Mouse (Mus musculus): ENCODE data around the gene Gars. TPM values are rescaled to one million over a fixed set of nuclear protein-coding genes. Genes with fewer than 3 reads are reported as not detected.

Gene Gars
- polyA plus RNA-seq, 1 experiment from 2014 or later, result 103 TPM

DNA sequence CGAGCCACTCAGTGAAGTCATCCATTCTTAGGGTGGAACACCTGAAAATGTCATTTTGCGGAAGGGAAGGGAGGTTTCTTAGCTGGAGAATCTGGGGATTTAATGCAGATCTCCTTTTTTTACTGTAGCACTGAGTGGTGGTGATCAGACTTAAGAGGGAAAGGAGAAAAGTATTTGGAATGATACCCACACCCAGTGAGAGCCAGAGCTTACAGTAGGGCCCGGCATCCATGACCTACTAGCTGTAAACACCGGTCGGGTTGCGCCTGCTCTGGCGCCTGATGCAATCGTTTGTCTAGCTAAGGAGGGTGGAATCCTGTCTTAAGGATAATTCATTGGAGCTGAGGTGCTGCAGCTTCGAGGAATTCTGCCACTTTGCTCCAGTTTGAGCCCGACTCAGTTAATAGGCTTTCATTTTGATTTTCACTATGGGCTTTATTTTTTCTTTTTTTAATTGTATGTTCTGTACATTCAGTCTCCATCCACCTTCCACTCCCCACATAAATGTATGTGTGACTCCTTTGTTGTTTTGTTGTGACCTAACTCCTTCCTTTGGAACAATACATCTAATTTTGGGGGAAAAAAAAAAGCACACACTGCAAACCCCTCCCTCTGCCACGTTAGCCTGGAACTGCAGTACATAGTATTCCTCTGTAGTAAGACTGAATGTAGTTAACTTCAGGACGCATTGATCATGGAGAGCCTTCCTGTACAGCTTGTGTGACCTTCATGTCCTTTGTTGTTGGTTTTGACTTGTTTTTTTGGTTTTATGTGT lies 1.1 kb downstream of the Gars start:
- H3K27ac ChIP-seq (replicated peaks), result peak overlapping the region; percentile 97
- peak overlapping the region; percentile 91 for H3K4me3 ChIP-seq (ENCODE audit: low read depth, low read length)
- ATAC-seq (ENCODE audit: low FRiP score, low TSS enrichment), result no peak
- DNase-seq (ENCODE audit: low spot score), result peak; percentile 45
- TF ChIP-seq EP300 (optimal IDR thresholded peaks at IDR 0.05) (no peak), CTCF (IDR thresholded peaks at IDR 0.05; ENCODE audit: low read depth) (no peak)
- H3K4me1 ChIP-seq (replicated peaks; ENCODE audit: control insufficient read depth, insufficient read depth), result no peaks in the 10 kb centered on the region; the same call in 1 of the 2 replicates
- H3K36me3 ChIP-seq (ENCODE audit: control insufficient read depth, insufficient read depth, low read length), result no peaks in the 10 kb centered on the region
- 2% methylated on average over 12 of the region's 12 CpGs for WGBS
- H3K4me2 ChIP-seq (replicated peaks; ENCODE audit: low read depth), result peak overlapping the region; percentile 72
- peak overlapping the region; percentile 89 for H3K9ac ChIP-seq (ENCODE audit: low read length)
- H3K27me3 ChIP-seq (ENCODE audit: control insufficient read depth, insufficient read depth, low read length), result no peaks in the 10 kb centered on the region
- no peaks in the 10 kb centered on the region for H3K9me3 ChIP-seq (ENCODE audit: control insufficient read depth, low read length)

DNA sequence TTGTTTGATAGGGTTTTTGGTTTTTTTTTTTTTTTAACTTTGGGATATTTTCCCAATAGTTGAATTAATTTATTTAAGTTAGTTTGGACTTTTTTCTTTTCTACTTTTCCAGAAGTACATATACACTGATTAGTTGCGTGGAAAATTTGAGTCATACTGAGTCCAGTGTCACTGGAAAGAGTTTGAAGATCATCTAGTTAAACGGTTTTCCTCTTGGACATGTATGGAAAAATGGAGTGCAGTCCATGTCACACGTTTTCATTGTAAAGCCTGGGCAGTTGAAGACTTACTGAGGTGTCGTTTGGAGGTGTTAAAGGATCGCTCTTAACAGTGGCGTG lies 1.6 kb downstream of the Gars start:
- WGBS, result 71% methylated on average over 6 of the region's 6 CpGs
- TF ChIP-seq CTCF (IDR thresholded peaks at IDR 0.05; ENCODE audit: low read depth), result no peak
- no peak for TF ChIP-seq EP300 (optimal IDR thresholded peaks at IDR 0.05)
- Histone ChIP-seq H3K27me3 (ENCODE audit: control insufficient read depth, insufficient read depth, low read length) (no peaks in the 10 kb centered on the region), H3K4me3 (ENCODE audit: low read depth, low read length) (no peak overlapping the region), H3K9me3 (ENCODE audit: control insufficient read depth, low read length) (no peaks in the 10 kb centered on the region), H3K4me2 (replicated peaks; ENCODE audit: low read depth) (peak overlapping the region; percentile 72), H3K4me1 (replicated peaks; ENCODE audit: control insufficient read depth, insufficient read depth) (no peaks in the 10 kb centered on the region; the same call in 1 of the 2 replicates), H3K36me3 (ENCODE audit: control insufficient read depth, insufficient read depth, low read length) (no peaks in the 10 kb centered on the region), H3K27ac (replicated peaks) (no peak overlapping the region), H3K9ac (ENCODE audit: low read length) (no peak overlapping the region)
- no peak for ATAC-seq (ENCODE audit: low FRiP score, low TSS enrichment)
- DNase-seq (ENCODE audit: low spot score), result no peak

DNA sequence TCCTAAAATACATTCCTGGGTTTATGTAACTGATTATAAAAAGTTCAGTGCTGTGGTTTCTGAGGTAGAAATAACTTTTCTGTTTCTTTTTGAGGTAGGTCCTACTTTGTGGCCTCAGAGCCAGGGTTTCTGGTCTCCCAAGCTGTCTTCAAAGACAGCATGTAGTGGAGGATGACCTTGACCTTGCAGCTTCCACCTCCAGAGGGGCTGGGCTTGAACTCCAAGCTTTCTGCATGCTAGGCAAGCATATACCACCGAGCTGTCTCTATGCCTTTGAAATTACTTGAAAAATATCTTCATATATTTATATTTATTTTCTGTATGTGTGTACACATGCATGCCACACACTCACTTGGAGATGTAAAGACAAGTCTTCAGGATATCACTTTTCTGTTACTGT lies 2.2 kb downstream of the Gars start:
- ATAC-seq (ENCODE audit: low FRiP score, low TSS enrichment) (no peak), DNase-seq (ENCODE audit: low spot score) (no peak)
- no peaks in the 10 kb centered on the region for H3K9me3 ChIP-seq (ENCODE audit: control insufficient read depth, low read length)
- no peaks in the 10 kb centered on the region for H3K36me3 ChIP-seq (ENCODE audit: control insufficient read depth, insufficient read depth, low read length)
- H3K27ac ChIP-seq (replicated peaks), result no peak overlapping the region
- TF ChIP-seq CTCF (IDR thresholded peaks at IDR 0.05; ENCODE audit: low read depth), result no peak
- no peak for TF ChIP-seq EP300 (optimal IDR thresholded peaks at IDR 0.05)
- H3K9ac ChIP-seq (ENCODE audit: low read length), result no peak overlapping the region
- no peak overlapping the region for H3K4me3 ChIP-seq (ENCODE audit: low read depth, low read length)
- 69% methylated on average over 1 of the region's 1 CpGs for WGBS
- H3K4me1 ChIP-seq (replicated peaks; ENCODE audit: control insufficient read depth, insufficient read depth), result no peaks in the 10 kb centered on the region; the same call in 1 of the 2 replicates
- H3K27me3 ChIP-seq (ENCODE audit: control insufficient read depth, insufficient read depth, low read length), result no peaks in the 10 kb centered on the region
- H3K4me2 ChIP-seq (replicated peaks; ENCODE audit: low read depth), result no peak overlapping the region

DNA sequence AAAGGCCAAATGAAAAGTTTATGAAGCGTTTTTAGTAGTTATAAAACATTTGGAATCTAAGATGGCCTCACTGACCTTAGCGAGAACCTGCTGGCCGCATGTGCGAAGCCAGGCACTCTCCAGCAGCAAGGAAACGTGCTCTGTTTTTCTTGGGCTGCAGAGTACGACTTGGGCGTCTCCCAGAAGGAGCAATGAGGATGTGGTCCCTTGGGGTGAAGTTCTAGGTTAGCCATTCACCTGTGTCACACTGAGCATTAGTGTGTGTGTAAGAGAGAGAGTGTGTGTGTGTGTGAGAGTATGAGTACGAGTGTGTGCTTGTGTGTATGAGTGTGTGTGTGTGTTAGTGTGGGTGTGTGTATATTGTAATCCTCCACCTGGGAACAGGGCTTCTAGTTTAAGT lies 5.4 kb downstream of the Gars start:
- 67% methylated on average over 8 of the region's 8 CpGs for WGBS
- no peak for TF ChIP-seq CTCF (IDR thresholded peaks at IDR 0.05; ENCODE audit: low read depth)
- no peak for TF ChIP-seq EP300 (optimal IDR thresholded peaks at IDR 0.05)
- ATAC-seq (ENCODE audit: low FRiP score, low TSS enrichment) (peak; percentile 68), DNase-seq (ENCODE audit: low spot score) (no peak)
- Histone ChIP-seq H3K4me2 (replicated peaks; ENCODE audit: low read depth) (no peak overlapping the region), H3K9ac (ENCODE audit: low read length) (no peak overlapping the region), H3K9me3 (ENCODE audit: control insufficient read depth, low read length) (no peaks in the 10 kb centered on the region), H3K36me3 (ENCODE audit: control insufficient read depth, insufficient read depth, low read length) (no peaks in the 10 kb centered on the region; the same call in 1 of the 2 replicates), H3K4me1 (replicated peaks; ENCODE audit: control insufficient read depth, insufficient read depth) (no peaks in the 10 kb centered on the region; the same call in 1 of the 2 replicates), H3K4me3 (ENCODE audit: low read depth, low read length) (no peak overlapping the region), H3K27ac (replicated peaks) (no peak overlapping the region), H3K27me3 (ENCODE audit: control insufficient read depth, insufficient read depth, low read length) (no peaks in the 10 kb centered on the region)

DNA sequence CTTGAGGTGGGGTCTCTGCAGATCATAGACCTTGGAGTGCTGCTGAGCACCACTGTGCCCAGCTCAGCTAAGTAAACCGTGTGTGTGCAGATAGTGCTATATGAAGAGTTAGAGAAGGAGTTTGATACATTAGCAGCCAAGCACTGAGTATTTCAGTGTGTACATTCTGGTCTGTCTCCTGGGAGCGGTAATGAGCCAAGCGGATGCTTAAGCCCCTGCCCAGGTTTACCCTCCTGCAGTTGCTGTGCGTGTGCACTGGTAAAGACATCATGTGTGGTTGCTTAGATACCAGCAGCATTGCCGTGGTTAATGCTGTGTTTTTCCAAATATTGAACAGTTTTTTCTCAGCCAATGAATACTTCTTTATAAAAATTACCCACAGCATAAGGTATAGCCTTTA lies 6.7 kb downstream of the Gars start:
- Histone ChIP-seq H3K36me3 (ENCODE audit: control insufficient read depth, insufficient read depth, low read length) (no peaks in the 10 kb centered on the region; the same call in 1 of the 2 replicates), H3K4me3 (ENCODE audit: low read depth, low read length) (no peak overlapping the region), H3K4me2 (replicated peaks; ENCODE audit: low read depth) (no peak overlapping the region), H3K27me3 (ENCODE audit: control insufficient read depth, insufficient read depth, low read length) (no peaks in the 10 kb centered on the region), H3K27ac (replicated peaks) (no peak overlapping the region), H3K9ac (ENCODE audit: low read length) (no peak overlapping the region), H3K4me1 (replicated peaks; ENCODE audit: control insufficient read depth, insufficient read depth) (no peaks in the 10 kb centered on the region; the same call in 1 of the 2 replicates), H3K9me3 (ENCODE audit: control insufficient read depth, low read length) (no peaks in the 10 kb centered on the region)
- no peak for TF ChIP-seq EP300 (optimal IDR thresholded peaks at IDR 0.05)
- no peak for TF ChIP-seq CTCF (IDR thresholded peaks at IDR 0.05; ENCODE audit: low read depth)
- WGBS, result 67% methylated on average over 5 of the region's 5 CpGs
- no peak for DNase-seq (ENCODE audit: low spot score)
- no peak for ATAC-seq (ENCODE audit: low FRiP score, low TSS enrichment)

DNA sequence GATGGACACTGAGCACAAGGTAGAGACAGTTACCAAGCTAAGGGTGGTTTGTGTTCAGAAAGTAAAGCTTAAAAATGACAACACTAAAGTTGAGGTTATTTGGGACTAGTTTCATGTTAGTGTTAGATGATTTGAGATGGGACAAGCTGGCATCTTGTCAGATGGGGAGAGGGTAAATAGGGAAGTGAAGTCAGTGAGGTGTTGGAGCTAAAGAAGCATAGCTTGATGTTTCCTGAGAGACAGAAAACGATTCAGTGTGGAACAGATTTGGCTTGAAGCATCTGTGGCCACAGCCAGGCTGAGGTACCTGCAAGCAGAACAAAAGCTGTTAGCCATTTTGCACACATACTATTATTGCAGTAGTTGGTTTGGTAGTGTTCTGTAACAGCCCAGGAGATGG lies 7.5 kb downstream of the Gars start:
- H3K4me1 ChIP-seq (replicated peaks; ENCODE audit: control insufficient read depth, insufficient read depth), result no peaks in the 10 kb centered on the region

More for the DNA sequence above, 7.5 kb downstream of the Gars start:
- TF ChIP-seq CTCF (IDR thresholded peaks at IDR 0.05; ENCODE audit: low read depth), result no peak
- TF ChIP-seq EP300 (optimal IDR thresholded peaks at IDR 0.05), result no peak
- Histone ChIP-seq H3K27me3 (ENCODE audit: control insufficient read depth, insufficient read depth, low read length) (no peaks in the 10 kb centered on the region), H3K27ac (replicated peaks) (no peak overlapping the region), H3K4me3 (ENCODE audit: low read depth, low read length) (no peak overlapping the region), H3K36me3 (ENCODE audit: control insufficient read depth, insufficient read depth, low read length) (no peaks in the 10 kb centered on the region; the same call in 1 of the 2 replicates), H3K4me2 (replicated peaks; ENCODE audit: low read depth) (no peak overlapping the region), H3K9me3 (ENCODE audit: control insufficient read depth, low read length) (no peaks in the 10 kb centered on the region), H3K9ac (ENCODE audit: low read length) (no peak overlapping the region)
- WGBS, result 62% methylated on average over 1 of the region's 1 CpGs
- DNase-seq (ENCODE audit: low spot score), result no peak
- no peak for ATAC-seq (ENCODE audit: low FRiP score, low TSS enrichment)
